ENCODE assay signal across 10 mouse cellular contexts in the genomic region with DNA sequence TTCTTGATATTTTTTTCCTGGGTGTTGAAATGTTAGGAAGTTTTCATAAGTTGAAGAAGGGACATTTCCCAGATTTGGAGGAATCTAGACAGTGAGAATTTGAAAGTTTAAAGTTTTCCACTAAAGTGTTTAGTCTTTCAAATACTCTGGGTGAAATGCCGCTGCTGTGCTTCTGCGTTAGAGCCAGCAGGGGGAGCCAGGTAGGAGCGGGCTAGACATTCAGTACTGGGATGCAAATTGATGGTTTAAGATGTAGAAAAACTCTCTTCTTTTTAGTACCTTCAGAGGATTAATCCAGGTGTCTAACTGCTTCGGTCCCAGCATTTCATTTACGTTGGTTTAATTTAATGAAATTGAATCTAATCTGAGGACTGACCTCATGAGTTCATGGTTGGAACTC.
A peak's percentile ranks its signal among the peaks of the same experiment; 100 is the strongest.
DNase-seq lines count a peak whose midpoint lies in the region; ATAC-seq lines count a peak whose summit lies in the region.
"Had no signal": no experiment of that assay in that cellular context is flagged by ENCODE, and none has a peak within 500 bp of the region (broad histone marks: within the 10 kb centered on the region; RNA-seq: fewer than 3 reads in every experiment).

No protein-coding gene starts in this region.

- ATAC-seq in forebrain, embryonic 13.5 days: no peak

- no peak overlapping the region for H3K4me2 ChIP-seq in forebrain, embryonic 13.5 days
- H3K4me2 ChIP-seq: limb, embryonic 15.5 days; stomach, embryonic 15.5 days had no signal

- H3K4me1 ChIP-seq in forebrain, embryonic 10.5 days: no peaks in the 10 kb centered on the region
- no peaks in the 10 kb centered on the region for H3K4me1 ChIP-seq in forebrain, embryonic 13.5 days
- H3K4me1 ChIP-seq: limb, embryonic 15.5 days; stomach, embryonic 15.5 days had no signal

- DNase-seq in forebrain, embryonic 10.5 days (ENCODE audit: extremely low spot score, low spot score): peak; percentile 17
- DNase-seq in spleen, adult 18-20 months: peak; percentile 12 to 56
- DNase-seq in spleen, adult 12 weeks (ENCODE audit: low spot score): no peak
- peak; percentile 55 to 59 for DNase-seq in cerebellum, postnatal 14 days
- peak; percentile 64 for DNase-seq in induced T-regulatory cell, adult 2 months (ENCODE audit: low read depth)
- DNase-seq in lung, adult 18-20 months: peak; percentile 17 to 18
- DNase-seq in right cerebral cortex, postnatal 4 days: peak; percentile 42

- no peak overlapping the region for H3K4me3 ChIP-seq in forebrain, embryonic 10.5 days
- no peak overlapping the region for H3K4me3 ChIP-seq in forebrain, embryonic 13.5 days
- H3K4me3 ChIP-seq: limb, embryonic 15.5 days; stomach, embryonic 15.5 days had no signal

- H3K36me3 ChIP-seq in forebrain, embryonic 10.5 days (replicated peaks): no peaks in the 10 kb centered on the region
- H3K36me3 ChIP-seq in forebrain, embryonic 13.5 days (ENCODE audit: poor library complexity, severe bottlenecking): no peaks in the 10 kb centered on the region
- H3K36me3 ChIP-seq: limb, embryonic 15.5 days; stomach, embryonic 15.5 days had no signal

- no peaks in the 10 kb centered on the region for H3K9me3 ChIP-seq in forebrain, embryonic 10.5 days
- no peaks in the 10 kb centered on the region for H3K9me3 ChIP-seq in forebrain, embryonic 13.5 days (replicated peaks)
- H3K9me3 ChIP-seq: limb, embryonic 15.5 days; stomach, embryonic 15.5 days had no signal

- H3K9ac ChIP-seq in forebrain, embryonic 13.5 days: no peak overlapping the region
- H3K9ac ChIP-seq: limb, embryonic 15.5 days; stomach, embryonic 15.5 days had no signal

- 6% methylated on average over 5 of the region's 5 CpGs for WGBS in forebrain, embryonic 10.5 days
- 8% methylated on average over 5 of the region's 5 CpGs for WGBS in forebrain, embryonic 13.5 days

- no peak overlapping the region for H3K27ac ChIP-seq in forebrain, embryonic 10.5 days
- no peak overlapping the region for H3K27ac ChIP-seq in forebrain, embryonic 13.5 days
- H3K27ac ChIP-seq: limb, embryonic 15.5 days; stomach, embryonic 15.5 days had no signal

- no peaks in the 10 kb centered on the region for H3K27me3 ChIP-seq in forebrain, embryonic 10.5 days (ENCODE audit: poor library complexity, severe bottlenecking)
- H3K27me3 ChIP-seq in forebrain, embryonic 13.5 days: no peaks in the 10 kb centered on the region
- H3K27me3 ChIP-seq: limb, embryonic 15.5 days; stomach, embryonic 15.5 days had no signal
